Mouse (Mus musculus): Measurements from ENCODE around the gene Tob2. TPM values are rescaled to one million over a fixed set of nuclear protein-coding genes. Genes with fewer than 3 reads are reported as not detected.

Tob2 gene
- polyA plus RNA-seq, 1 experiment from 2014 or later = 14.7 TPM

- WGBS = 41% methylated on average over 7 of the region's 7 CpGs
- Histone ChIP-seq H3K9ac (no peak overlapping the region), H3K4me1 (replicated peaks) (peaks cover 23% of the 10 kb centered on the region), H3K9me3 (replicated peaks) (no peaks in the 10 kb centered on the region), H3K4me3 (no peak overlapping the region), H3K4me2 (no peak overlapping the region), H3K27me3 (replicated peaks) (no peaks in the 10 kb centered on the region), H3K36me3 (peaks cover 38% of the 10 kb centered on the region), H3K27ac (ENCODE audit: poor library complexity, severe bottlenecking) (no peak overlapping the region)
- no peak for ATAC-seq (ENCODE audit: insufficient number of reproducible peaks, low FRiP score)
These were observed 10.3 kb downstream of the Tob2 start for GRCm38 (mm10) chr15:81848301-81848700.

- Histone ChIP-seq H3K36me3 (peaks cover 38% of the 10 kb centered on the region), H3K4me3 (no peak overlapping the region), H3K27ac (ENCODE audit: poor library complexity, severe bottlenecking) (no peak overlapping the region), H3K4me1 (replicated peaks) (peaks cover 20% of the 10 kb centered on the region), H3K4me2 (no peak overlapping the region), H3K9me3 (replicated peaks) (no peaks in the 10 kb centered on the region), H3K9ac (no peak overlapping the region), H3K27me3 (replicated peaks) (no peaks in the 10 kb centered on the region)
- no peak for ATAC-seq (ENCODE audit: insufficient number of reproducible peaks, low FRiP score)
- WGBS = 84% methylated on average over 5 of the region's 5 CpGs
These were observed 10.7 kb downstream of the Tob2 start for GRCm38 (mm10) chr15:81847861-81848260.

- no peak overlapping the region for H3K27ac ChIP-seq (ENCODE audit: poor library complexity, severe bottlenecking)
- H3K27me3 ChIP-seq (replicated peaks) = no peaks in the 10 kb centered on the region
- no peaks in the 10 kb centered on the region for H3K9me3 ChIP-seq (replicated peaks)
- WGBS = 85% methylated on average over 4 of the region's 4 CpGs
- ATAC-seq (ENCODE audit: insufficient number of reproducible peaks, low FRiP score) = no peak
- H3K4me2 ChIP-seq = no peak overlapping the region
- peaks cover 37% of the 10 kb centered on the region for H3K36me3 ChIP-seq
- peaks cover 16% of the 10 kb centered on the region for H3K4me1 ChIP-seq (replicated peaks)
- H3K4me3 ChIP-seq = no peak overlapping the region
- no peak overlapping the region for H3K9ac ChIP-seq
These were observed 11.4 kb downstream of the Tob2 start for GRCm38 (mm10) chr15:81847161-81847560.

GRCm38 (mm10) chr15:81846755-81847154 is 11.8 kb downstream of the Tob2 start:
- Histone ChIP-seq H3K27me3 (replicated peaks) (no peaks in the 10 kb centered on the region), H3K9me3 (replicated peaks) (no peaks in the 10 kb centered on the region), H3K27ac (ENCODE audit: poor library complexity, severe bottlenecking) (no peak overlapping the region), H3K4me3 (no peak overlapping the region), H3K4me2 (no peak overlapping the region), H3K4me1 (replicated peaks) (peaks cover 16% of the 10 kb centered on the region), H3K9ac (no peak overlapping the region), H3K36me3 (peaks cover 33% of the 10 kb centered on the region)
- WGBS = 81% methylated on average over 9 of the region's 9 CpGs
- ATAC-seq (ENCODE audit: insufficient number of reproducible peaks, low FRiP score) = no peak

GRCm38 (mm10) chr15:81845724-81846123 is 12.9 kb downstream of the Tob2 start:
- Histone ChIP-seq H3K9ac (no peak overlapping the region), H3K4me1 (replicated peaks) (peaks cover 16% of the 10 kb centered on the region), H3K36me3 (peaks cover 23% of the 10 kb centered on the region), H3K4me2 (no peak overlapping the region), H3K9me3 (replicated peaks) (no peaks in the 10 kb centered on the region), H3K4me3 (no peak overlapping the region), H3K27me3 (replicated peaks) (no peaks in the 10 kb centered on the region), H3K27ac (ENCODE audit: poor library complexity, severe bottlenecking) (no peak overlapping the region)
- 24% methylated on average over 4 of the region's 4 CpGs for WGBS
- no peak for ATAC-seq (ENCODE audit: insufficient number of reproducible peaks, low FRiP score)

GRCm38 (mm10) chr15:81845033-81845625 is 13.5 kb downstream of the Tob2 start:
- peaks cover 17% of the 10 kb centered on the region for H3K36me3 ChIP-seq
- no peak for ATAC-seq (ENCODE audit: insufficient number of reproducible peaks, low FRiP score)
- H3K4me1 ChIP-seq (replicated peaks) = peaks cover 18% of the 10 kb centered on the region
- 70% methylated on average over 5 of the region's 5 CpGs for WGBS
- no peak overlapping the region for H3K9ac ChIP-seq
- H3K27me3 ChIP-seq (replicated peaks) = no peaks in the 10 kb centered on the region
- H3K27ac ChIP-seq (ENCODE audit: poor library complexity, severe bottlenecking) = no peak overlapping the region
- H3K9me3 ChIP-seq (replicated peaks) = no peaks in the 10 kb centered on the region
- H3K4me3 ChIP-seq = no peak overlapping the region
- H3K4me2 ChIP-seq = no peak overlapping the region

GRCm38 (mm10) chr15:81842275-81842674 is 16.3 kb downstream of the Tob2 start:
- Histone ChIP-seq H3K4me2 (no peak overlapping the region), H3K27ac (ENCODE audit: poor library complexity, severe bottlenecking) (no peak overlapping the region), H3K9me3 (replicated peaks) (no peaks in the 10 kb centered on the region), H3K4me3 (no peak overlapping the region), H3K36me3 (no peaks in the 10 kb centered on the region), H3K4me1 (replicated peaks) (peaks cover 29% of the 10 kb centered on the region), H3K9ac (no peak overlapping the region), H3K27me3 (replicated peaks) (no peaks in the 10 kb centered on the region)
- no peak for ATAC-seq (ENCODE audit: insufficient number of reproducible peaks, low FRiP score)
- WGBS = 79% methylated on average over 7 of the region's 7 CpGs

GRCm38 (mm10) chr15:81840306-81840705 is 18.3 kb downstream of the Tob2 start:
- Histone ChIP-seq H3K4me2 (no peak overlapping the region), H3K36me3 (no peaks in the 10 kb centered on the region), H3K9ac (no peak overlapping the region), H3K9me3 (replicated peaks) (no peaks in the 10 kb centered on the region), H3K4me3 (no peak overlapping the region), H3K27ac (ENCODE audit: poor library complexity, severe bottlenecking) (no peak overlapping the region), H3K4me1 (replicated peaks) (peaks cover 33% of the 10 kb centered on the region), H3K27me3 (replicated peaks) (no peaks in the 10 kb centered on the region)
- 87% methylated on average over 7 of the region's 7 CpGs for WGBS
- ATAC-seq (ENCODE audit: insufficient number of reproducible peaks, low FRiP score) = no peak

- Histone ChIP-seq H3K36me3 (no peaks in the 10 kb centered on the region), H3K9me3 (replicated peaks) (no peaks in the 10 kb centered on the region), H3K4me3 (no peak overlapping the region), H3K4me2 (no peak overlapping the region), H3K27me3 (replicated peaks) (no peaks in the 10 kb centered on the region), H3K4me1 (replicated peaks) (peaks cover 35% of the 10 kb centered on the region), H3K9ac (no peak overlapping the region), H3K27ac (ENCODE audit: poor library complexity, severe bottlenecking) (no peak overlapping the region)
- 64% methylated on average over 5 of the region's 5 CpGs for WGBS
- ATAC-seq (ENCODE audit: insufficient number of reproducible peaks, low FRiP score) = no peak
These were observed 19.0 kb downstream of the Tob2 start for GRCm38 (mm10) chr15:81839634-81840033.

GRCm38 (mm10) chr15:81838554-81839235 is 19.9 kb downstream of the Tob2 start:
- no peak overlapping the region for H3K27ac ChIP-seq (ENCODE audit: poor library complexity, severe bottlenecking)
- H3K4me3 ChIP-seq = no peak overlapping the region
- H3K4me2 ChIP-seq = no peak overlapping the region
- H3K36me3 ChIP-seq = no peaks in the 10 kb centered on the region
- no peaks in the 10 kb centered on the region for H3K9me3 ChIP-seq (replicated peaks)
- H3K4me1 ChIP-seq (replicated peaks) = peaks cover 43% of the 10 kb centered on the region
- no peak overlapping the region for H3K9ac ChIP-seq
- no peaks in the 10 kb centered on the region for H3K27me3 ChIP-seq (replicated peaks)
- no peak for ATAC-seq (ENCODE audit: insufficient number of reproducible peaks, low FRiP score)
- 70% methylated on average over 14 of the region's 14 CpGs for WGBS

- H3K27me3 ChIP-seq (replicated peaks) = no peaks in the 10 kb centered on the region
- no peak overlapping the region for H3K4me3 ChIP-seq
- no peak for ATAC-seq (ENCODE audit: insufficient number of reproducible peaks, low FRiP score)
- no peaks in the 10 kb centered on the region for H3K36me3 ChIP-seq
- peaks cover 43% of the 10 kb centered on the region for H3K4me1 ChIP-seq (replicated peaks)
- peak overlapping the region; percentile 76 for H3K4me2 ChIP-seq
- no peak overlapping the region for H3K27ac ChIP-seq (ENCODE audit: poor library complexity, severe bottlenecking)
- H3K9me3 ChIP-seq (replicated peaks) = no peaks in the 10 kb centered on the region
- H3K9ac ChIP-seq = no peak overlapping the region
- WGBS = 54% methylated on average over 7 of the region's 7 CpGs
These were observed 21.4 kb downstream of the Tob2 start for GRCm38 (mm10) chr15:81836966-81837920.

Data from heart, embryonic 12.5 days (tissue).